Mouse (Mus musculus) G1E (cell line): ENCODE measurements at regions not wholly inside any gene's neighbourhood (a gene's known extent, or its start where the extent isn't known, plus 50 kb on each side); places are given as distances from the start of the nearest gene placed in this dataset.
A peak's percentile ranks its signal among the peaks of the same experiment; 100 is the strongest.

Experiments
- ATAC-seq: 2 replicates; pipeline ENCODE4 v1.8.0; 2016; ENCODE audit warnings: mild to moderate bottlenecking; ENCODE audit not compliant: insufficient number of reproducible peaks, poor library complexity, low FRiP score, severe bottlenecking; ENCODE audit errors: extremely low read depth
- DNase-seq: peaks from one replicate; pipeline ENCODE4 v3.0.0; 2012; ENCODE audit warnings: low spot score
- H3K27me3 ChIP-seq: 2 replicates; pipeline ENCODE4 v1.6.1; 2012; ENCODE audit warnings: mild to moderate bottlenecking, low read length, inconsistent platforms; ENCODE audit not compliant: insufficient read depth
- H3K36me3 ChIP-seq: replicated peaks from 2 replicates; pipeline ENCODE3; 2012; ENCODE audit warnings: mild to moderate bottlenecking, inconsistent platforms
- H3K4me1 ChIP-seq: 2 replicates; pipeline ENCODE4 v1.6.1; 2012; ENCODE audit warnings: low read depth, low read length, inconsistent platforms, mixed read lengths; ENCODE audit not compliant: insufficient read depth
- H3K4me3 ChIP-seq: 2 replicates; pipeline ENCODE4 v1.5.1; 2012; ENCODE audit warnings: low read depth, mild to moderate bottlenecking, inconsistent platforms, low read length, moderate library complexity, mixed read lengths
- H3K9me3 ChIP-seq: replicated peaks from 2 replicates; pipeline ENCODE4 v1.6.1; 2012; ENCODE audit warnings: inconsistent platforms
- CTCF ChIP-seq: IDR thresholded peaks from 2 replicates; pipeline ENCODE4 v1.5.1; 2012; ENCODE audit warnings: low read depth, low read length, inconsistent platforms, mixed read lengths
- GATA1 ChIP-seq: IDR thresholded peaks from 2 replicates; pipeline ENCODE4 v1.6.1; 2012; ENCODE audit warnings: borderline replicate concordance, low read length, inconsistent platforms, mixed read lengths
- GATA2 ChIP-seq: IDR thresholded peaks from 2 replicates; pipeline ENCODE4 v1.6.1; 2012; ENCODE audit warnings: low read depth, low read length, inconsistent platforms, borderline replicate concordance
- POLR2AphosphoS5 ChIP-seq: IDR thresholded peaks from 2 replicates; pipeline ENCODE4 v1.6.1; 2012; ENCODE audit warnings: low read depth, low read length, inconsistent platforms; ENCODE audit not compliant: insufficient replicate concordance
- TAL1 ChIP-seq: conservative IDR thresholded peaks from 2 replicates; pipeline ENCODE4 v1.6.1; 2012; ENCODE audit warnings: low read depth, low read length, inconsistent platforms, mixed read lengths

DNA sequence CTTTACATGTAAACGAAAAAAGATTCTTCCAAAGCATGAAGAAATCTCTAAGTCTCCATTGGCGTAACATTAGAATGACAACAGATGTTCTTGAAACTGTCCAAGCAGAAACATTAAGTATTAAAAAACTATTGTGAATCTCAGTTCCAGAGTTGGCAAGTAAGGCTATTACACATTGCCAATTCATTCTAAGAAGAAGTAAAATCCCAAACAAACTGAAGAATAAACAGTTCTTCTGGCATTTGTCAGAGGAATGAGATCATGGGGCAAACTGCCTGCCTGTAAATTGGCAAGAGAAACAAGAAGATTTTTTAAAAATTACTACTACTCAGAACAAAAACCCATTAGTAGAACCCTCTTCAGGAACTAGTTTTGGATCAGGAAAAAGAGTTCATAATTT lies 680.1 kb downstream of the Nova1 start:
- ATAC-seq = no peak
- Histone ChIP-seq H3K4me1 (no peaks in the 10 kb centered on the region), H3K27me3 (no peaks in the 10 kb centered on the region), H3K4me3 (no peak overlapping the region), H3K36me3 (no peaks in the 10 kb centered on the region), H3K9me3 (no peaks in the 10 kb centered on the region)
- TF ChIP-seq POLR2AphosphoS5 (no peak), TAL1 (no peak), GATA1 (no peak), CTCF (no peak), GATA2 (no peak)
- DNase-seq = no peak

DNA sequence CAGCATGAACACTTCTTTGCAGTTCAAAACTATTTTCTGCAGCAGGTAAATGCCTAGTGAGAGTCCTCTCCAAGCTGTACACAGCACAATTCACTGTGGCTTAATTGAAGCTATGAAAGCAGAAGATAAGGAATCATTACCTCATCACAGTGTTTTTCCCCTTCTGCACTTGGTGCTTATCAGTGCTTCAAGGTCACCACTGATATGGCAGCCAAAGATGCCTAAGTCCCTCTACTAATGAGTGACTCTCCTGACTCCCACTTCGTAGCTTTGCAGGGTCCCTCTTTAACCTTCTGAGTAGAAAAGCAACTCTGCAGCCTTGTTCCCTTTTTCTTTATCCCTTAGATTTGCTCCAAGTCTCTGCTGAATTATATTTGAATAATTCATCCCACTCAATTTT lies 692.9 kb downstream of the Nova1 start:
- Histone ChIP-seq H3K9me3 (no peaks in the 10 kb centered on the region), H3K4me1 (peaks cover 28% of the 10 kb centered on the region), H3K4me3 (no peak overlapping the region), H3K36me3 (no peaks in the 10 kb centered on the region), H3K27me3 (no peaks in the 10 kb centered on the region)
- ATAC-seq = peak; percentile 95
- peak; percentile 21 for DNase-seq
- no peak for TF ChIP-seq CTCF
- TF ChIP-seq TAL1 = peak; percentile 77

DNA sequence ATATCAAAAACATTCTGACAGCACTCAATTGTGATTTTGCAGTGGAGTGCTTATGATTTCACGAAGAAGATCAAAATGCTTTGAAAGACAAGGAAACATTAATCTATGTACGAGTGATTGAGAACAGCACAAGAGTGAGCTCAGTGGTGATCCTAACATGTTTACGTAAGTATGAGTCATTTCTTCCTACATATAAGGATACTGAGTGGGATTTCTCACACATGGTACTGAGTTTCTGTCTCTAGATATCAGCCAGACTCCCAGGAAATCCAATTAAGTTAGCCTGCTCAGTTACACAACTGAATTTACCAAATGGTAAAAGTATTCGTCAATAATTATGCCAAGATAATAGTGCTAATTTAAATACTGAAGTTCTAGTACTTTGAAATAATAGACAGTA lies 707.4 kb downstream of the Nova1 start:
- Histone ChIP-seq H3K4me1 (no peaks in the 10 kb centered on the region), H3K27me3 (no peaks in the 10 kb centered on the region), H3K9me3 (no peaks in the 10 kb centered on the region), H3K4me3 (no peak overlapping the region), H3K36me3 (no peaks in the 10 kb centered on the region)
- DNase-seq (no peak), ATAC-seq (no peak)
- no peak for TF ChIP-seq POLR2AphosphoS5
- no peak for TF ChIP-seq TAL1
- no peak for TF ChIP-seq CTCF
- TF ChIP-seq GATA2 = no peak
- no peak for TF ChIP-seq GATA1

DNA sequence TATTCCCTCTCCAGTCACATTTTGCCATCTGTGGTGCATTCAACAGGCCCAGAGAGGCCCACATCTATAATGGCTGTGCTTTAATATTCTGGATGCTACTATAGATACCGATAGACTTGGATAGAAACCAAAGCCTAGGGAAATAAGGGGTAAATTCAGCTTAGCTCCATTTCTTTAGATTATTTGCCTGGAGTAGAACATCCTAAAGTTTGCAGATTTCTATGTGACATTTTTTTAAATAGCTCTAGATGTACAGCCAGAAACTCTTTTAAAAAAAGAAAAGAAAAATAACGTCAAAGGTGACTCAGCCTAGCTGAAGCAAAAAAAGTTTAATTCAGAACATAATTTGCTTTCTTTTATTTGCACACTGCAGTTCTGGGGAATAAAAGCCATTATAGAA lies 735.4 kb downstream of the Nova1 start:
- DNase-seq = no peak
- Histone ChIP-seq H3K4me3 (no peak overlapping the region), H3K4me1 (no peaks in the 10 kb centered on the region), H3K27me3 (no peaks in the 10 kb centered on the region), H3K36me3 (no peaks in the 10 kb centered on the region), H3K9me3 (no peaks in the 10 kb centered on the region)
- no peak for ATAC-seq
- TF ChIP-seq TAL1 = no peak
- no peak for TF ChIP-seq POLR2AphosphoS5
- no peak for TF ChIP-seq CTCF
- no peak for TF ChIP-seq GATA2
- no peak for TF ChIP-seq GATA1

DNA sequence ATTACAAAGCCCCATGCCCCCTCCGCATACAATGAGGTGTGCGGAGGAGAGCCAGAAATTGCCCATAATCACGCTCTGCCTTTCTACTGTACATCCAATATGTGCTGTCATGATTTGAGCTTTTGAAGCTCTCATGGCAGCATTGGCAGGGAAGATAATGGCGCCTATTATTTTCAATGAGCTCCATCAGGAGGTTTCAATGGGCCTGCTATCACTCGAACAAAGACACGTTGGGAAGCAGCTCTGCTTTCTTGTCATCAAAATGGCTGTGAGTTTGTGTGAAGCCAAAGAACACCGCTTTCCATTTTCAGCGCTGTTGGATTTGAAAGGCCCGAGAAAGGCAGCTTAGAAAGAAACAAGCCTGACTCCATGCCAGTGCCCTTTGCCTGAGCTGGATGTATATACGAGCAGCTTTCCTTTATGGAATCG lies 742.9 kb downstream of the Nova1 start:
- no peaks in the 10 kb centered on the region for H3K9me3 ChIP-seq
- no peaks in the 10 kb centered on the region for H3K36me3 ChIP-seq
- ATAC-seq = no peak
- no peak for DNase-seq
- H3K27me3 ChIP-seq = no peaks in the 10 kb centered on the region
- H3K4me3 ChIP-seq = no peak overlapping the region
- no peak for TF ChIP-seq TAL1
- TF ChIP-seq CTCF = no peak
- TF ChIP-seq POLR2AphosphoS5 = no peak
- H3K4me1 ChIP-seq = no peaks in the 10 kb centered on the region

DNA sequence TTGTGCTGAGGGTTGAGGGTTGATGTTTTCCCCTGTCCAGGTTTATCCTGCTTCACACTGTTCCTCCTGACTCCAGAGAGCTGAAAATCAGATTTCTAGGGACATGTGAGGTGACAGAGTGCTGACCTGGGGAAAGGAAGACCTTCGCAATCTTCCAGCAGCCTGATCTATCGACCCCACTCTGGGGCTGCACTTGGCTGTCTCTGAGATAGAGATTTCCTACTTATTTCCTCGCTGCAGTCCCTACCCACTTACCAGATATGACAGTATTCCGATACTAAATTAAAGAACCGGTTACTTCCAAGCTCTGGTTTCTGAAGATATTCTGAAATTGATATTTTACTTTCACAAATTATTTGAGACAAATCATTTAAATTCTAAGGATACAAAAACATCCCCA lies 743.4 kb downstream of the Nova1 start:
- Histone ChIP-seq H3K9me3 (no peaks in the 10 kb centered on the region), H3K27me3 (no peaks in the 10 kb centered on the region), H3K36me3 (no peaks in the 10 kb centered on the region), H3K4me1 (no peaks in the 10 kb centered on the region), H3K4me3 (no peak overlapping the region)
- no peak for ATAC-seq
- DNase-seq = no peak
- TF ChIP-seq GATA2 = no peak
- TF ChIP-seq POLR2AphosphoS5 = no peak
- TF ChIP-seq CTCF = no peak
- TF ChIP-seq GATA1 = no peak
- no peak for TF ChIP-seq TAL1

DNA sequence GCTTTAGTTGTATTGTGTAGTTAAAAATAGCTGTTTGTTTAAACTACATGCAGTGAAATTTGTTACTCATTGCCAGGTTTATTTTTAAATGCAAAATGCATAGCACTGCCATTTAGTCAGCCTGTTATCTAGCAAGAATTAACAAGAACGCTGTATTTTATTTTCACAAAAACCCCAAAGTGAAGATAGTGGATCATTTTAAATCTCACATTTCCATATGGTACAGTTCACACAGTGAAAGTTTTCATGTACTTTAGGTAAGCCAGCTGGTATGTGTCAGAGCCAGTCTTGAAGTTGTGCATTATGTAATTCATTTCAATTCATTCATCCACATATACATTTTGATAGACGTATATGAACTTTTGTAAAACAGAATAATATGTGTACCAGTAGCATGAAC lies 751.8 kb downstream of the Nova1 start:
- DNase-seq = no peak
- no peak for ATAC-seq
- H3K4me3 ChIP-seq = no peak overlapping the region
- TF ChIP-seq GATA1 (no peak), CTCF (no peak), GATA2 (no peak), POLR2AphosphoS5 (no peak), TAL1 (no peak)
- H3K27me3 ChIP-seq = no peaks in the 10 kb centered on the region
- H3K4me1 ChIP-seq = no peaks in the 10 kb centered on the region
- H3K36me3 ChIP-seq = no peaks in the 10 kb centered on the region
- H3K9me3 ChIP-seq = no peaks in the 10 kb centered on the region
